Mouse (Mus musculus) gastrocnemius, postnatal 36 days (tissue): Measurements from ENCODE around the gene Nxpe4. TPM values are rescaled to one million over a fixed set of nuclear protein-coding genes. Genes with fewer than 3 reads are reported as not detected.

Source experiments
- total RNA-seq, 2 experiments: library from RNA; stranded (reverse); gene quantifications; 2 replicates each; pipeline ENCODE4 v1.2.3; 2021

The Nxpe4 gene
- total RNA-seq, 2 experiments from 2014 or later, result 3.2 to 3.4 TPM

Other genes with a start within 250 kb of the Nxpe4 start
- gene Nxpe2, start 191.4 kb downstream of the Nxpe4 start, total RNA-seq, result under 1 TPM; 0.18 to 0.74 TPM